Mouse (Mus musculus): Measurements from ENCODE around the gene Hoxd3. TPM values are rescaled to one million over a fixed set of nuclear protein-coding genes. Genes with fewer than 3 reads are reported as not detected.

Gene Hoxd3
- 3.2 and 3.3 TPM in 2 replicates for polyA plus RNA-seq (2015; fragmentation: Nextera tagmentation; extraction: Ambion mirVana)

GRCm38 (mm10) chr2:74711721-74712621 is at the start of gene Hoxd3, which contains the start of gene Hoxd4:
Hoxd3 (plus strand) TSS chr2:74711927.
Hoxd4 (plus strand) TSS chr2:74711929.
- H3K4me1 ChIP-seq (replicated peaks; ENCODE audit: control insufficient read depth, insufficient read depth, low read length): no peaks in the 10 kb centered on the region
- H3K9ac ChIP-seq (ENCODE audit: low read depth, low read length): peak within 1 kb of the TSS; percentile 70
- no peaks in the 10 kb centered on the region for H3K36me3 ChIP-seq (ENCODE audit: control insufficient read depth, insufficient read depth)
- peak; percentile 39 for ATAC-seq
- WGBS: under 1% methylated on average over 65 of the region's 65 CpGs
- peak within 1 kb of the TSS; percentile 66 for H3K27ac ChIP-seq (ENCODE audit: low read depth, low read length)
- no peaks in the 10 kb centered on the region for H3K9me3 ChIP-seq (ENCODE audit: control insufficient read depth)
- no peak for TF ChIP-seq CTCF (IDR thresholded peaks at IDR 0.05; ENCODE audit: low read depth)
- H3K4me3 ChIP-seq (ENCODE audit: low read depth, low read length): peak within 1 kb of the TSS; percentile 65
- peak within 1 kb of the TSS; percentile 70 for H3K4me2 ChIP-seq (replicated peaks; ENCODE audit: low read depth)
- H3K27me3 ChIP-seq (replicated peaks; ENCODE audit: control insufficient read depth, insufficient read depth, low read length): peaks cover 88% of the 10 kb centered on the region

DNA sequence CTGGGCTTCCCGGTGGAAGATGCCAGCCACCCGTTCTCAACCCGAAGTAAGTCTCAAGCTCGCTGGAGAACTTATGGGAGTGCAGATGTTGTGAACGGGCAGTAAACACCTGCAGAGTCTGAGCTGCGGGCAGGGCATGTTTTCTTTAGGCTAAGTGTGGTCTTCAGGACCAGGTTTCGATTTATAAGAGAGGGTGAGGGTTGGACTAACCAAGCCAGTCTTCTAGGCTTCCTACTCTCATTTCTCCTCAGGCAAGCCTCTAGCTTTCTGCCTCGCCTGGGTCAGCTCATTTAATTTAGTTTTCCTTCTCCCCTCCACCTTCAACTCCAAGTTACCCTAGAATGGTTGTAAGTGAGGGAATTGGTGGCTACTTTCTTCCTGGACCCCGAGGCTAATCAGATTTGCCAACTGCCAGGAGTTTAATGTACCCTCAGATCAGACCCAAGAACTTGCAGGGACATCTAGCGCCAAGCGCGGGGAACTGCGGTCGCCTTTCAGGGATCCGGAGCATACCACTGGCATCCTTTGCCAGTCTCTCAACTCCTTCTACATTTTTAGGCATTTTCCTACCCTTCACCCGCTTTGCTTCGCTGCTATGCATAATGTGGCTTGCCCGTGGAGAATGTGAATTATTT is 48.3 kb upstream of the Hoxd3 start:
- H3K9me3 ChIP-seq (ENCODE audit: control insufficient read depth): no peaks in the 10 kb centered on the region
- 4% methylated on average over 18 of the region's 18 CpGs for WGBS
- TF ChIP-seq CTCF (IDR thresholded peaks at IDR 0.05; ENCODE audit: low read depth): peak; percentile 79
- H3K36me3 ChIP-seq (ENCODE audit: control insufficient read depth, insufficient read depth): no peaks in the 10 kb centered on the region
- H3K27ac ChIP-seq (ENCODE audit: low read depth, low read length): no peak overlapping the region
- H3K4me3 ChIP-seq (ENCODE audit: low read depth, low read length): no peak overlapping the region
- ATAC-seq: no peak
- peaks cover 97% of the 10 kb centered on the region for H3K27me3 ChIP-seq (replicated peaks; ENCODE audit: control insufficient read depth, insufficient read depth, low read length)
- 0 out of 2 replicates have a peak, but pooled peaks cover 3% of the 10 kb centered on the region for H3K4me1 ChIP-seq (replicated peaks; ENCODE audit: control insufficient read depth, insufficient read depth, low read length)
- H3K9ac ChIP-seq (ENCODE audit: low read depth, low read length): no peak overlapping the region
- H3K4me2 ChIP-seq (replicated peaks; ENCODE audit: low read depth): no peak overlapping the region

DNA sequence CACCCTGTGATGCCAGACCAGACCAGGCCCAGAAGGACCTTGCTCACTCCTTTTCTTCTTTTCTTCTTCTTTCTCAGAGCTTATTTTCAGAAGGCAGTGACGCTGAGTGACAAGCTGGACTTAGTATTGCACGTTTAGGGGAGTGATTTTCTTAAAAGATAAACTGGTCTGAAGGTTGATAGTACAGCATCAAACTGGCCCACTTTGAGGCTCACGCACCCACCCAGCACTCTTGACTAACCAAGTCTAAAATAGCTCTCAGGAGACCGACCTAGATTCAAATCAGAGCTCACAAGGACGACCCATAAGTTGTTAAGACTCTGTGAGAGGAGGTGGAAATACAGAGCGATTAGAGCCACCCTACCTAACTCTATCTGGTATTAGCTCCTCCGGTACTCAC is 45.3 kb upstream of the Hoxd3 start:
- Histone ChIP-seq H3K9ac (ENCODE audit: low read depth, low read length) (no peak overlapping the region), H3K4me3 (ENCODE audit: low read depth, low read length) (no peak overlapping the region), H3K4me2 (replicated peaks; ENCODE audit: low read depth) (no peak overlapping the region), H3K9me3 (ENCODE audit: control insufficient read depth) (no peaks in the 10 kb centered on the region), H3K4me1 (replicated peaks; ENCODE audit: control insufficient read depth, insufficient read depth, low read length) (0 out of 2 replicates have a peak, but pooled peaks cover 3% of the 10 kb centered on the region), H3K27me3 (replicated peaks; ENCODE audit: control insufficient read depth, insufficient read depth, low read length) (peaks cover 96% of the 10 kb centered on the region), H3K27ac (ENCODE audit: low read depth, low read length) (no peak overlapping the region), H3K36me3 (ENCODE audit: control insufficient read depth, insufficient read depth) (no peaks in the 10 kb centered on the region)
- WGBS: 3% methylated on average over 7 of the region's 7 CpGs
- ATAC-seq: no peak
- no peak for TF ChIP-seq CTCF (IDR thresholded peaks at IDR 0.05; ENCODE audit: low read depth)

DNA sequence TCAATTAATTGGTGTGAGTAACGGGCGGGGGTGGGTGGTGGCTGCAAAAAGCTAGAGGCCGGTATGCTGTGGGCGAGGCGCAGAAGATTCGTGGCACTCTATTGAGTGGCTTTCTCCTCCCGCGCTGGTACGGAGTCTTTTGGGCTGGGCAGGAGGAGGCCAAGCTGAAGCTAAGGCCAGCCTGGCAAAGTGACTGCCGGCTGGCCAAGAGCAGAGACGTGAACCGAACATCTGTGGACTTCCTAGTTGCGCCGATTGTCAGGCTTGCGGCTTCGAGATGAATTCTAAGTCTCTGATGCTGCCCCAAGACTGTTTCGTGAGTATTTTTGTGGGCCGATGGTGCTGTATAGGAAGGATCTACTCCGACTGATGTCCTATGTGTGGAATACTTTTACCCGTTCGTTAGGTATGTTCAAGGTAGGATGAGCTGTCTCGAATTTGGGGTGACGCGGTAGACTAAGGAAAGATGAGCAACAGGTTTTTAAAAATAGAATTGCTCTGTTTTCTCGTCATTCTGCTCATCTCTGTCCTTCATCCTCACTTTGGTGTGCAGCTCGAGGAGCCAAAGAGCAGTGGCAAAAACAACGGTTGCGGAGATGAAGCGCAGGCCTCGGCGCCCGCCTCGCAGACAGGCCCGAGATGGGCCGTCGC is 44.4 kb upstream of the Hoxd3 start:
- no peak for TF ChIP-seq CTCF (IDR thresholded peaks at IDR 0.05; ENCODE audit: low read depth)
- H3K9me3 ChIP-seq (ENCODE audit: control insufficient read depth): no peaks in the 10 kb centered on the region
- 4% methylated on average over 36 of the region's 36 CpGs for whole genome bisulfite sequencing
- H3K27me3 ChIP-seq (replicated peaks; ENCODE audit: control insufficient read depth, insufficient read depth, low read length): peaks cover 96% of the 10 kb centered on the region
- H3K4me1 ChIP-seq (replicated peaks; ENCODE audit: control insufficient read depth, insufficient read depth, low read length): 0 out of 2 replicates have a peak, but pooled peaks cover 3% of the 10 kb centered on the region
- H3K36me3 ChIP-seq (ENCODE audit: control insufficient read depth, insufficient read depth): no peaks in the 10 kb centered on the region
- H3K9ac ChIP-seq (ENCODE audit: low read depth, low read length): no peak overlapping the region
- ATAC-seq: no peak
- H3K4me3 ChIP-seq (ENCODE audit: low read depth, low read length): peak overlapping the region; percentile 42; the same call in 1 of the 2 replicates
- H3K27ac ChIP-seq (ENCODE audit: low read depth, low read length): no peak overlapping the region
- H3K4me2 ChIP-seq (replicated peaks; ENCODE audit: low read depth): no peak overlapping the region

DNA sequence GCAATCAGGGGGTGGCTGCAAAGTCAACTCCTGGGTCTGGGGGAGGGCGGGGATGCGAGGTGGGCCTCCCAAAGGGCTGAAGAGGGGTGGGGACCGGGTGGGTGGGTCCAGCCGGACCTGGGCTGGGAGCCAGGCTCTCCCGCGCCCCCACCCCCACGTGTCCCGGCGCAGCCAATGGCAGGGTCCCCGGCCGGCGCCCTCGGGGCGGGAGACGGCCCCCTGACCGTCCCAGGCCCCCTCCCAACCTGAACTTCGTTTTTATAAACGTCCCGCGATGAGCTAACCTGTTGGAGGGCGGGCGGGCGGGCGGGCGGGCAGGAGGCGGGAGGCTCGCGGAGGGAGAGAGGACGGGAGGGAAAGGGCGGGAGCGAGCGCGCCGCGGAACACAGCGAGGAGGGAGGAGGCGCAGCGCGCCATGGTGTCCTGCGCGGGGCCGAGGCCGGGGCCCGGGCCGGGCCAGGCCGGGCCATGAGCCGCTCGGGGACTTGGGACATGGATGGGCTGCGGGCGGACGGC is 43.8 kb upstream of the Hoxd3 start, which contains the start of gene Hoxd13:
Hoxd13 (plus strand) TSS at position 469 of the 516 bp plus-strand sequence.
- WGBS: under 1% methylated on average over 31 of the region's 51 CpGs
- H3K9ac ChIP-seq (ENCODE audit: low read depth, low read length): no peak within 1 kb of the TSS

More for the DNA sequence above, 43.8 kb upstream of the Hoxd3 start, which contains the start of gene Hoxd13:
- peak; percentile 36; the same call in 1 of the 2 replicates for ATAC-seq
- 0 out of 2 replicates have a peak, but pooled peaks cover 3% of the 10 kb centered on the region for H3K4me1 ChIP-seq (replicated peaks; ENCODE audit: control insufficient read depth, insufficient read depth, low read length)
- peak within 1 kb of the TSS; percentile 42 for H3K4me3 ChIP-seq (ENCODE audit: low read depth, low read length)
- no peak for TF ChIP-seq CTCF (IDR thresholded peaks at IDR 0.05; ENCODE audit: low read depth)
- no peak within 1 kb of the TSS for H3K27ac ChIP-seq (ENCODE audit: low read depth, low read length)
- H3K9me3 ChIP-seq (ENCODE audit: control insufficient read depth): no peaks in the 10 kb centered on the region
- peak within 1 kb of the TSS; percentile 71 for H3K4me2 ChIP-seq (replicated peaks; ENCODE audit: low read depth)
- H3K27me3 ChIP-seq (replicated peaks; ENCODE audit: control insufficient read depth, insufficient read depth, low read length): peaks cover 96% of the 10 kb centered on the region
- H3K36me3 ChIP-seq (ENCODE audit: control insufficient read depth, insufficient read depth): no peaks in the 10 kb centered on the region
